Mouse (Mus musculus) spleen, adult 18-20 months (tissue): ENCODE data around the gene Smad1.

ENCODE experiments used
- DNase-seq, 2 experiments: peaks; one replicate each; pipeline ENCODE4 v3.0.0; 2022; ENCODE audit warnings: mixed read lengths in 2 of 2

The Smad1 gene

GRCm38 (mm10) chr8:79293841-79294240 is 105.5 kb downstream of the Smad1 start:
- no peak for DNase-seq

DNA sequence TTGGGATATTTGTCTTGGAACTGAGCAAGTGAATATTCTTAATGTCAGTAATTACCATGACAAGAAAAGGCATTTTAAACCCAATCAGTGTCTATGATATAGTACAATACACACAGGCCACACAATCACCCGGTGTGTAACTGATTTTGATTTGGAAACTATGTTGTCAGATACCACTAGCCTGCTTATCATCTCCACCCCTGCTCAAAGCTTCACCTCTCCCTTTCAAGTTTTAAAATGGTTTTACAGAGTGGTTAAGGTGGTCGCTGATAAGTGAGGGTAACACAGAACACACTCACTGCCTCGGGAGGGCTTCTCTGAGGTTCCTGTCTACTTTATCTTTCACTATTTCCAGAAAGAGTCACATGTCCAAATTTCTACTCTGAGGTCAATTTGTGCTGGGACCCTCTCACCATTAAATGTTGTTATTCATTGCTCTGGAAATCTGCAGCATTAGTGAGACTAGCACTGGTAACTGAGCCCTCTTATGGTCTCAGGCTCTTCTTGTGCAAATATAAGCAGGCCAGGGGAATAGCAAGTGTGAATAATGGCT is 106.5 kb downstream of the Smad1 start:
- DNase-seq = no peak

DNA sequence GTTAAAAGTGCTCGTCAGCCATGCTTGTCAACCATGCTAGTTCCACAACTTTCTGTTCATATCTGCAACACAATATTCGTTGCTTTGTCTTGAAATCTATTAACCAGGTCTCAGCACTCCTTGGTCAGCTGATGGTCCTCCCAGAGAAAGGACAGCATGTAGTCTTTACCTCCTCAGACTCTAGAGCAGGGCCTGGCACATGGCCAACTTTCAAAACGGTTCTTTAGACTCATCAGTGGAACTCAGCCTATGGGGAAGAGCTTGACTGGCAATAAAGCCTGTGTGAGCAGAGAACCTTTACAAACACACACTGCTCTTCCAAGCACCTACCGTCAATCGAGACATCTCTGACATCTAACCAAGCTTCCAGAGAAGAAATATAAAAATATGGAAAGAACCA is 109.7 kb downstream of the Smad1 start:
- DNase-seq = no peak

GRCm38 (mm10) chr8:79288681-79289080 is 110.6 kb downstream of the Smad1 start:
- no peak for DNase-seq
